In the genomic region with DNA sequence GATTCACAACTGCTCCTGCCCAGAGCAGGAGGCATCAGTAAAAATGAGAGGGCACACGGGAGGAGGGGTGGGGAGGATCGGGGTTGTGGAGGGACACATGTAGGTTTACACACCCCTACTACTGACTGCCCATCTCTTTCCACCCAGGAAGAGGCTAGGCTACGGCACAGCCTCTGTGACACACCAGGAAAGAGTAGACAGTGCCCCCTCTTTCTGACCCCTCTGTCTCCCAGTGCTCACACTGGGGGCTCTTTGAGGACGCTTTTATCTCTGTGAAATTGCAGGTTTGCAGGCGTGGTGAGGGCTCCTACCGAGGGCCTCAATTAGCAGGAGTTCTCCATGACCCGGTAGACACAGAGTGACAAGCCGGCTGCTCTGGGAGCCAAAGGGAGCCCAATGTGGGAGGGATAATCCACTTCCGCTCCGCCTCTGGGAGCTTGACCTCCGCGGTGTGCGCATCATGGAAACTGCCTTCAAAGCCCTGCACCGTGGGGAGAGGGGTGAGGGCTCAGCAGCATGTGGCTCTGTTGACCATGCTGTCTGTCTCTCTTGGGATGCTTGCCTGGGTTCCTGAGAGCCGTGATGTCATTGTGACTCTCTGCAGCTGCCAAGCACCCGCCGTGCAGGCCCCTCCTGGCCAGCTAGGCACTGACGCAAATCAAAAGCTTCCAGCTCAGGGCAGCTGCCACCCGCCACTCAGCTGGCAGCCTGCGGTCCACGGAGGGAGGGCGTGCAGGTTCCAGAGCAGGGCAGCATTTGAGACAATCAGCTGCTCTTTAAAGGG, we compare ENCODE assay signal across 8 mouse cellular contexts.
DNase-seq lines count a peak whose midpoint lies in the region; ATAC-seq and TF ChIP-seq lines count a peak whose summit lies in the region.
"Had no signal": no experiment of that assay in that cellular context is flagged by ENCODE, and none has a peak within 500 bp of the region (broad histone marks: within the 10 kb centered on the region; RNA-seq: fewer than 3 reads in every experiment).

No protein-coding gene starts in this region.

- TF ChIP-seq EP300 in stomach, postnatal 0 days (optimal IDR thresholded peaks at IDR 0.05) = no peak

- H3K4me2 ChIP-seq in limb, embryonic 15.5 days = peak overlapping the region; percentile 17; the same call in 1 of the 2 replicates
- H3K4me2 ChIP-seq in stomach, postnatal 0 days (replicated peaks; ENCODE audit: low read depth) = no peak overlapping the region

- TF ChIP-seq CTCF in stomach, postnatal 0 days (IDR thresholded peaks at IDR 0.05; ENCODE audit: low read depth) = no peak

- H3K9me3 ChIP-seq in limb, embryonic 15.5 days = no peaks in the 10 kb centered on the region
- H3K9me3 ChIP-seq in stomach, postnatal 0 days (ENCODE audit: control insufficient read depth, low read length) = no peaks in the 10 kb centered on the region

- H3K4me3 ChIP-seq in limb, embryonic 15.5 days = no peak overlapping the region
- H3K4me3 ChIP-seq in stomach, postnatal 0 days (ENCODE audit: low read depth, low read length) = no peak overlapping the region
- H3K4me3 ChIP-seq: erythroblast, embryonic 14.5 days had no signal

- H3K4me1 ChIP-seq in limb, embryonic 15.5 days = peaks cover 44% of the 10 kb centered on the region
- H3K4me1 ChIP-seq in stomach, postnatal 0 days (replicated peaks; ENCODE audit: control insufficient read depth, insufficient read depth) = peaks cover 7% of the 10 kb centered on the region

- H3K36me3 ChIP-seq in limb, embryonic 15.5 days = no peaks in the 10 kb centered on the region
- no peaks in the 10 kb centered on the region for H3K36me3 ChIP-seq in stomach, postnatal 0 days (ENCODE audit: control insufficient read depth, insufficient read depth, low read length)

- H3K9ac ChIP-seq in limb, embryonic 15.5 days = no peak overlapping the region
- H3K9ac ChIP-seq in stomach, postnatal 0 days (ENCODE audit: low read length) = no peak overlapping the region; the same call in 1 of the 2 replicates

- ATAC-seq in limb, embryonic 15.5 days (ENCODE audit: insufficient number of reproducible peaks, low FRiP score, low TSS enrichment, low read depth) = peak; percentile 66; the same call in 1 of the 2 replicates
- peak; percentile 56 for ATAC-seq in stomach, postnatal 0 days (ENCODE audit: low FRiP score, low TSS enrichment)

- H3K27ac ChIP-seq in limb, embryonic 15.5 days = peak overlapping the region; percentile 65; the same call in 1 of the 2 replicates
- peak overlapping the region; percentile 13; the same call in 1 of the 2 replicates for H3K27ac ChIP-seq in stomach, postnatal 0 days (replicated peaks)

- DNase-seq in T-cell, adult 2 months (ENCODE audit: low spot score) = peak; percentile 74
- DNase-seq in embryo, embryonic 9.5 days (ENCODE audit: extremely low spot score) = peak; percentile 61
- peak; percentile 76 to 86 for DNase-seq in heart, adult 9 months (ENCODE audit: low spot score in 2 of 2)
- peak; percentile 58 for DNase-seq in kidney, adult 18-20 months
- DNase-seq in naive thymus-derived CD4-positive, alpha-beta T cell, adult 2 months (ENCODE audit: low read depth) = peak; percentile 47
- peak; percentile 47 for DNase-seq in stomach, postnatal 0 days (ENCODE audit: low spot score)

- no peaks in the 10 kb centered on the region for H3K27me3 ChIP-seq in limb, embryonic 15.5 days
- no peaks in the 10 kb centered on the region for H3K27me3 ChIP-seq in stomach, postnatal 0 days (ENCODE audit: control insufficient read depth, insufficient read depth, low read length)

- WGBS in limb, embryonic 15.5 days = 15% methylated on average over 22 of the region's 22 CpGs
- WGBS in stomach, postnatal 0 days = 29% methylated on average over 22 of the region's 22 CpGs
